Mouse (Mus musculus): Measurements from ENCODE around the gene Themis3.

- TF ChIP-seq POLR2A (IDR thresholded peaks at IDR 0.05; ENCODE audit: low read depth, low read length) (no peak), CTCF (IDR thresholded peaks at IDR 0.05; ENCODE audit: extremely low read depth, insufficient read length, insufficient replicate concordance, low read depth, low read length) (peak; percentile 55; the same call in 1 of the 2 replicates)
Measured at GRCm38 (mm10) chr17:66604931-66605330, 10.5 kb upstream of the Themis3 start.

All from small intestine, adult 2 months (tissue).